ENCODE assay signal across 7 mouse cellular contexts in genomic region chr2:48815039-48815590, GRCm38 (mm10). TPM values are rescaled to one million over a fixed set of nuclear protein-coding genes. Genes with fewer than 3 reads are reported as not detected.
DNase-seq lines count a peak whose midpoint lies in the region; ATAC-seq lines count a peak whose summit lies in the region.

No protein-coding gene starts in this region.

- H3K27ac ChIP-seq in neural tube, embryonic 11.5 days (ENCODE audit: low read depth, low read length) = no peak overlapping the region
- H3K27ac ChIP-seq in embryonic facial prominence, embryonic 15.5 days (replicated peaks) = peak overlapping the region; percentile 95
- peak overlapping the region; percentile 97 for H3K27ac ChIP-seq in limb, embryonic 12.5 days
- peak overlapping the region; percentile 94; the same call in 1 of the 2 replicates for H3K27ac ChIP-seq in stomach, embryonic 14.5 days (ENCODE audit: low read length)

- DNase-seq in neural tube, embryonic 11.5 days (ENCODE audit: low spot score) = no peak
- no peak for DNase-seq in neural tube, embryonic 10.5 days (ENCODE audit: extremely low spot score, low spot score)
- no peak for DNase-seq in adrenal gland, postnatal 36 days

- no peak for ATAC-seq in neural tube, embryonic 11.5 days (ENCODE audit: insufficient read depth, low FRiP score, low TSS enrichment)
- ATAC-seq in embryonic facial prominence, embryonic 15.5 days (ENCODE audit: insufficient number of reproducible peaks, low FRiP score, low TSS enrichment, low read depth) = no peak
- no peak for ATAC-seq in limb, embryonic 12.5 days (ENCODE audit: insufficient number of reproducible peaks, insufficient read depth, low FRiP score, low TSS enrichment, low read depth)
- ATAC-seq in stomach, embryonic 14.5 days (ENCODE audit: insufficient number of reproducible peaks, insufficient read depth, low FRiP score, low read depth) = no peak
- ATAC-seq in granulocyte monocyte progenitor cell, adult 5-6 weeks (replicated peaks; ENCODE audit: poor library complexity, severe bottlenecking) = no peak

- no peaks in the 10 kb centered on the region for H3K4me1 ChIP-seq in neural tube, embryonic 11.5 days (ENCODE audit: control insufficient read depth, insufficient read depth, low read length)
- peaks cover 13% of the 10 kb centered on the region; the same call in 1 of the 2 replicates for H3K4me1 ChIP-seq in embryonic facial prominence, embryonic 15.5 days
- peaks cover 14% of the 10 kb centered on the region for H3K4me1 ChIP-seq in limb, embryonic 12.5 days (replicated peaks)
- H3K4me1 ChIP-seq in stomach, embryonic 14.5 days (ENCODE audit: control insufficient read depth, insufficient read depth, low read length) = 0 out of 2 replicates have a peak, but pooled peaks cover 9% of the 10 kb centered on the region

- H3K9me3 ChIP-seq in neural tube, embryonic 11.5 days (ENCODE audit: control insufficient read depth, low read length) = no peaks in the 10 kb centered on the region
- no peaks in the 10 kb centered on the region for H3K9me3 ChIP-seq in embryonic facial prominence, embryonic 15.5 days (replicated peaks)
- H3K9me3 ChIP-seq in limb, embryonic 12.5 days = no peaks in the 10 kb centered on the region
- no peaks in the 10 kb centered on the region for H3K9me3 ChIP-seq in stomach, embryonic 14.5 days (ENCODE audit: control insufficient read depth, low read depth, low read length)

- H3K27me3 ChIP-seq in neural tube, embryonic 11.5 days (ENCODE audit: control insufficient read depth, insufficient read depth, low read length) = no peaks in the 10 kb centered on the region
- no peaks in the 10 kb centered on the region for H3K27me3 ChIP-seq in embryonic facial prominence, embryonic 15.5 days
- no peaks in the 10 kb centered on the region for H3K27me3 ChIP-seq in limb, embryonic 12.5 days
- no peaks in the 10 kb centered on the region for H3K27me3 ChIP-seq in stomach, embryonic 14.5 days (ENCODE audit: control insufficient read depth, insufficient read depth, low read length)

- H3K4me3 ChIP-seq in neural tube, embryonic 11.5 days (ENCODE audit: low read depth, low read length) = peak overlapping the region; percentile 84
- H3K4me3 ChIP-seq in embryonic facial prominence, embryonic 15.5 days (replicated peaks) = peak overlapping the region; percentile 76
- H3K4me3 ChIP-seq in limb, embryonic 12.5 days (replicated peaks) = peak overlapping the region; percentile 82
- peak overlapping the region; percentile 67 for H3K4me3 ChIP-seq in stomach, embryonic 14.5 days (ENCODE audit: low read depth, low read length)

- H3K36me3 ChIP-seq in neural tube, embryonic 11.5 days (ENCODE audit: control insufficient read depth, insufficient read depth, low read length) = no peaks in the 10 kb centered on the region
- H3K36me3 ChIP-seq in embryonic facial prominence, embryonic 15.5 days = no peaks in the 10 kb centered on the region
- no peaks in the 10 kb centered on the region for H3K36me3 ChIP-seq in limb, embryonic 12.5 days
- H3K36me3 ChIP-seq in stomach, embryonic 14.5 days (ENCODE audit: control insufficient read depth, insufficient read depth, low read length) = no peaks in the 10 kb centered on the region

- 6% methylated on average over 15 of the region's 15 CpGs for WGBS in neural tube, embryonic 11.5 days
- WGBS in embryonic facial prominence, embryonic 15.5 days = 2% methylated on average over 15 of the region's 15 CpGs
- 4% methylated on average over 15 of the region's 15 CpGs for WGBS in limb, embryonic 12.5 days
- 2% methylated on average over 15 of the region's 15 CpGs for WGBS in stomach, embryonic 14.5 days

- H3K4me2 ChIP-seq in neural tube, embryonic 11.5 days (ENCODE audit: low read depth) = peak overlapping the region; percentile 65
- peak overlapping the region; percentile 70 for H3K4me2 ChIP-seq in embryonic facial prominence, embryonic 15.5 days (replicated peaks)
- peak overlapping the region; percentile 75 for H3K4me2 ChIP-seq in limb, embryonic 12.5 days
- H3K4me2 ChIP-seq in stomach, embryonic 14.5 days (replicated peaks; ENCODE audit: low read depth, low read length) = peak overlapping the region; percentile 85

- H3K9ac ChIP-seq in neural tube, embryonic 11.5 days (ENCODE audit: low read length) = peak overlapping the region; percentile 94
- H3K9ac ChIP-seq in embryonic facial prominence, embryonic 15.5 days = peak overlapping the region; percentile 87
- H3K9ac ChIP-seq in limb, embryonic 12.5 days (replicated peaks) = peak overlapping the region; percentile 90
- H3K9ac ChIP-seq in stomach, embryonic 14.5 days (replicated peaks; ENCODE audit: low read depth, low read length) = peak overlapping the region; percentile 53

RNA-seq across cellular contexts. Expression of gene Acvr2a, which starts 1.2 kb away (rescaled TPM):
- 45.6 and 50.0 TPM in 2 replicates for polyA plus RNA-seq in neural tube, embryonic 11.5 days (2014; fragmentation: Nextera tagmentation; extraction: Ambion mirVana)
- polyA plus RNA-seq in embryonic facial prominence, embryonic 15.5 days (2015; fragmentation: Nextera tagmentation; extraction: Ambion mirVana) = 17.3 and 18.1 TPM in 2 replicates
- polyA plus RNA-seq in limb, embryonic 12.5 days (2016; fragmentation: Nextera tagmentation; extraction: Ambion mirVana) = 26.2 and 28.1 TPM in 2 replicates
- polyA plus RNA-seq in stomach, embryonic 14.5 days (2014; fragmentation: Nextera tagmentation; extraction: Ambion mirVana) = 19.7 and 19.8 TPM in 2 replicates
- 10 to 100 TPM; 17.1 to 24.8 TPM for total RNA-seq in adrenal gland, postnatal 36 days (2021)
- 1.1 and 2.1 TPM in 2 replicates for total RNA-seq in granulocyte monocyte progenitor cell, adult 5-6 weeks (2014; fragmentation: Nextera tagmentation)
- total RNA-seq in granulocyte monocyte progenitor cell, adult 5-6 weeks (2017) = 1.5 and 1.8 TPM in 2 replicates
